Mouse (Mus musculus): ENCODE measurements around the gene Sema7a.

DNA sequence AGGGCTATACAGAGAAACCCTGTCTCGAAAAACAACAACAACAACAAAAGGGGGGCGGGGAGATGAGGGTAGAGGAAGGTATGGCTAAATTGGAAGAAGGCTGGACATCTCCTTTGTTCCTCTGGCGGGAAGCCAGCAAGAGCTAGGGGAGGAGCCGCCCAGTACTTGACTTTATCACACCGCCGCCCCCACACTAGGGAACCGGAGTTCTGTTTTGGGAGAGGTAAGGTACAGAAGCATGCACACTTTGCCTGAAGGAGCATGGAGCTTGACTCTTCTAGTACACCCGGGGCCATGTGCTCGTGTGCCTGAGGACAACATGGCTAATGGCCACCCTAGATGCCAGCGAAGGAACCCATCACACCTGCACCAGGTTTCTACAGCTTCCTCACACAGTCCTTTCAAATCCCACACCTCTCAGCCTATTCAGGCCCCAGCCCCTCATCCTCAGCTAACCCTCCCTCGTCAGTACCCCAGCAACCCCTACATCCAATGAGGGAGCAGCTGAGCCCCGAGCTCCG, 57.7 kb downstream of the Sema7a start:
- TF ChIP-seq GATA1 (IDR thresholded peaks at IDR 0.05; ENCODE audit: low read length), result no peak
- TF ChIP-seq TAL1 (IDR thresholded peaks at IDR 0.05; ENCODE audit: low read length), result no peak
